Mouse (Mus musculus) heart, embryonic 16.5 days (tissue): Measurements from ENCODE around the gene Sec62. TPM values are rescaled to one million over a fixed set of nuclear protein-coding genes. Genes with fewer than 3 reads are reported as not detected.
A peak's percentile ranks its signal among the peaks of the same experiment; 100 is the strongest.

Experiments used
- ATAC-seq: fragments of 200-750 bp; cut with Nextera tagmentation; replicated peaks from 2 replicates; pipeline ENCODE4 v1.8.0; 2017; ENCODE audit warnings: moderate number of reproducible peaks; ENCODE audit not compliant: insufficient read depth, low FRiP score; ENCODE audit errors: extremely low read depth
- H3K27ac ChIP-seq: fragments of 300-500 bp; sonication (generic); 2 replicates; pipeline ENCODE4 v1.5.1; 2014; ENCODE audit warnings: mild to moderate bottlenecking, low read length, control low read depth, moderate library complexity
- H3K27me3 ChIP-seq: fragments of 300-500 bp; sonication (generic); 2 replicates; pipeline ENCODE4 v1.6.1; 2014; ENCODE audit warnings: low read length, mixed read lengths; ENCODE audit not compliant: control insufficient read depth, insufficient read depth
- H3K36me3 ChIP-seq: fragments of 300-500 bp; sonication (generic); 2 replicates; pipeline ENCODE4 v1.6.1; 2014; ENCODE audit not compliant: control insufficient read depth, insufficient read depth
- H3K4me1 ChIP-seq: fragments of 300-500 bp; sonication (generic); 2 replicates; pipeline ENCODE4 v1.6.1; 2014; ENCODE audit warnings: low read length, mixed read lengths; ENCODE audit not compliant: control insufficient read depth, insufficient read depth
- H3K4me2 ChIP-seq: fragments of 300-500 bp; sonication (generic); 2 replicates; pipeline ENCODE4 v1.6.1; 2014; ENCODE audit warnings: low read depth, mild to moderate bottlenecking, control low read depth, low read length
- H3K4me3 ChIP-seq: fragments of 300-500 bp; sonication (generic); 2 replicates; pipeline ENCODE4 v1.5.1; 2014; ENCODE audit warnings: mild to moderate bottlenecking, control low read depth, low read length
- H3K9ac ChIP-seq: fragments of 300-500 bp; sonication (generic); 2 replicates; pipeline ENCODE4 v1.6.1; 2014; ENCODE audit warnings: low read length, control low read depth
- H3K9me3 ChIP-seq: fragments of 300-500 bp; sonication (generic); replicated peaks from 2 replicates; pipeline ENCODE4 v1.6.1; 2016; ENCODE audit warnings: low read length; ENCODE audit not compliant: control insufficient read depth
- WGBS: fragments of 180-500 bp; shearing (Covaris S2); extraction: QIAGEN DNeasy Blood & Tissue Kit; methylation state at CpG from one replicate; pipeline ENCODE4 v1.1.7; 2014; 5-methylcytosine and 5-hydroxymethylcytosine counted together
- polyA plus RNA-seq: library from polyadenylated mRNA; unstranded; fragments of >200 nt; fragmentation: Nextera tagmentation; extraction: Ambion mirVana; gene quantifications from 2 replicates; pipeline ENCODE4 v1.2.1, GENCODE M21; 2015

Sec62 gene
- polyA plus RNA-seq: 38.9 and 45.8 TPM in 2 replicates

- no peaks in the 10 kb centered on the region for H3K9me3 ChIP-seq
- ATAC-seq: peak; percentile 97
- under 1% methylated on average over 62 of the region's 62 CpGs for WGBS
- H3K27ac ChIP-seq: peak within 1 kb of the TSS; percentile 86
- no peaks in the 10 kb centered on the region for H3K36me3 ChIP-seq
- H3K4me1 ChIP-seq: peaks cover 3% of the 10 kb centered on the region; the same call in 1 of the 2 replicates
- H3K4me3 ChIP-seq: peak within 1 kb of the TSS; percentile 98
- H3K9ac ChIP-seq: peak within 1 kb of the TSS; percentile 99
- H3K27me3 ChIP-seq: no peaks in the 10 kb centered on the region
- peak within 1 kb of the TSS; percentile 78 for H3K4me2 ChIP-seq
These were observed at the start of gene Sec62 for GRCm38 (mm10) chr3:30792737-30793402. Gene Sec62, plus strand, starts transcription at chr3:30792875.

- no peak overlapping the region for H3K27ac ChIP-seq
- no peak overlapping the region for H3K9ac ChIP-seq
- no peak for ATAC-seq
- no peaks in the 10 kb centered on the region for H3K27me3 ChIP-seq
- no peak overlapping the region for H3K4me2 ChIP-seq
- WGBS: 81% methylated on average over 7 of the region's 7 CpGs
- H3K36me3 ChIP-seq: no peaks in the 10 kb centered on the region
- no peak overlapping the region for H3K4me3 ChIP-seq
- H3K9me3 ChIP-seq: peaks cover 6% of the 10 kb centered on the region; the same call in 1 of the 2 replicates
- no peaks in the 10 kb centered on the region for H3K4me1 ChIP-seq
These were observed 49.8 kb upstream of the Sec62 start for GRCm38 (mm10) chr3:30742891-30743290.

GRCm38 (mm10) chr3:30746006-30746405 is 46.7 kb upstream of the Sec62 start, which contains the start of gene Samd7:
Gene Samd7, plus strand, starts transcription at chr3:30746293.
- H3K27ac ChIP-seq: no peak within 1 kb of the TSS
- H3K9me3 ChIP-seq: peaks cover 6% of the 10 kb centered on the region; the same call in 1 of the 2 replicates
- no peak within 1 kb of the TSS for H3K9ac ChIP-seq
- no peak within 1 kb of the TSS for H3K4me3 ChIP-seq
- no peak within 1 kb of the TSS for H3K4me2 ChIP-seq
- 80% methylated on average over 7 of the region's 7 CpGs for WGBS
- H3K4me1 ChIP-seq: no peaks in the 10 kb centered on the region
- no peak for ATAC-seq
- no peaks in the 10 kb centered on the region for H3K27me3 ChIP-seq
- H3K36me3 ChIP-seq: no peaks in the 10 kb centered on the region

- Histone ChIP-seq H3K4me2 (no peak overlapping the region), H3K9me3 (peaks cover 6% of the 10 kb centered on the region; the same call in 1 of the 2 replicates), H3K36me3 (no peaks in the 10 kb centered on the region), H3K4me1 (no peaks in the 10 kb centered on the region), H3K9ac (no peak overlapping the region), H3K27me3 (no peaks in the 10 kb centered on the region), H3K4me3 (no peak overlapping the region), H3K27ac (no peak overlapping the region)
- 77% methylated on average over 9 of the region's 9 CpGs for WGBS
- ATAC-seq: no peak
These were observed 44.4 kb upstream of the Sec62 start for GRCm38 (mm10) chr3:30748316-30748715.

GRCm38 (mm10) chr3:30754696-30755095 is 38.0 kb upstream of the Sec62 start:
- Histone ChIP-seq H3K27me3 (no peaks in the 10 kb centered on the region), H3K4me3 (no peak overlapping the region), H3K36me3 (no peaks in the 10 kb centered on the region), H3K9ac (no peak overlapping the region), H3K4me1 (no peaks in the 10 kb centered on the region), H3K4me2 (no peak overlapping the region), H3K9me3 (no peaks in the 10 kb centered on the region), H3K27ac (no peak overlapping the region)
- 88% methylated on average over 4 of the region's 4 CpGs for WGBS
- ATAC-seq: no peak

GRCm38 (mm10) chr3:30764877-30765276 is 27.8 kb upstream of the Sec62 start:
- 84% methylated on average over 4 of the region's 4 CpGs for WGBS
- Histone ChIP-seq H3K27me3 (no peaks in the 10 kb centered on the region), H3K9ac (no peak overlapping the region), H3K27ac (no peak overlapping the region), H3K4me2 (no peak overlapping the region), H3K9me3 (no peaks in the 10 kb centered on the region), H3K36me3 (no peaks in the 10 kb centered on the region), H3K4me3 (no peak overlapping the region), H3K4me1 (peaks cover 9% of the 10 kb centered on the region)
- no peak for ATAC-seq

- Histone ChIP-seq H3K9me3 (no peaks in the 10 kb centered on the region), H3K27me3 (no peaks in the 10 kb centered on the region), H3K36me3 (no peaks in the 10 kb centered on the region), H3K9ac (no peak overlapping the region), H3K4me2 (peak overlapping the region; percentile 40), H3K27ac (no peak overlapping the region), H3K4me3 (no peak overlapping the region), H3K4me1 (peaks cover 9% of the 10 kb centered on the region)
- 45% methylated on average over 10 of the region's 10 CpGs for WGBS
- peak; percentile 85 for ATAC-seq
These were observed 27.2 kb upstream of the Sec62 start for GRCm38 (mm10) chr3:30765311-30766027.

- peak overlapping the region; percentile 40 for H3K4me2 ChIP-seq
- H3K4me3 ChIP-seq: no peak overlapping the region
- ATAC-seq: peak; percentile 78
- no peaks in the 10 kb centered on the region for H3K36me3 ChIP-seq
- peaks cover 9% of the 10 kb centered on the region for H3K4me1 ChIP-seq
- no peak overlapping the region for H3K9ac ChIP-seq
- no peaks in the 10 kb centered on the region for H3K9me3 ChIP-seq
- H3K27ac ChIP-seq: peak overlapping the region; percentile 37; the same call in 1 of the 2 replicates
- 22% methylated on average over 7 of the region's 7 CpGs for WGBS
- no peaks in the 10 kb centered on the region for H3K27me3 ChIP-seq
These were observed 26.5 kb upstream of the Sec62 start for GRCm38 (mm10) chr3:30766177-30766576.

GRCm38 (mm10) chr3:30767271-30767670 is 25.4 kb upstream of the Sec62 start:
- no peaks in the 10 kb centered on the region for H3K27me3 ChIP-seq
- no peaks in the 10 kb centered on the region for H3K9me3 ChIP-seq
- 79% methylated on average over 6 of the region's 6 CpGs for WGBS
- H3K27ac ChIP-seq: no peak overlapping the region
- no peak overlapping the region for H3K9ac ChIP-seq
- no peak for ATAC-seq
- no peak overlapping the region for H3K4me3 ChIP-seq
- H3K4me1 ChIP-seq: peaks cover 9% of the 10 kb centered on the region
- H3K36me3 ChIP-seq: no peaks in the 10 kb centered on the region
- no peak overlapping the region for H3K4me2 ChIP-seq
